Mouse (Mus musculus) liver, embryonic 14.5 days (tissue): ENCODE results near the gene Cd300e. TPM values are rescaled to one million over a fixed set of nuclear protein-coding genes. Genes with fewer than 3 reads are reported as not detected.

ENCODE experiments used
- ATAC-seq: fragments of 200-750 bp; cut with Nextera tagmentation; 2 replicates; pipeline ENCODE4 v1.8.0; 2017; ENCODE audit warnings: moderate number of reproducible peaks, mild to moderate bottlenecking, moderate library complexity; ENCODE audit not compliant: insufficient read depth
- DNase-seq, 3 experiments: peaks; one replicate each; pipeline ENCODE4 v3.0.0-alpha.2; 2012 to 2013; ENCODE audit warnings: low read depth in 3 of 3, low spot score in 3 of 3
- H3K27ac ChIP-seq: fragments of 300-500 bp; sonication (generic); 2 replicates; pipeline ENCODE4 v1.5.1; 2014; ENCODE audit warnings: moderate library complexity, mild to moderate bottlenecking, control low read depth, inconsistent platforms
- H3K27me3 ChIP-seq: fragments of 300-500 bp; sonication (generic); 2 replicates; pipeline ENCODE4 v1.6.1; 2014; ENCODE audit warnings: mild to moderate bottlenecking, low read length, moderate library complexity; ENCODE audit not compliant: control insufficient read depth, insufficient read depth
- H3K36me3 ChIP-seq: fragments of 300-500 bp; sonication (generic); replicated peaks from 2 replicates; pipeline ENCODE4 v1.6.1; 2014; ENCODE audit warnings: low read depth; ENCODE audit not compliant: control insufficient read depth, insufficient read depth
- H3K4me1 ChIP-seq, 2 experiments: fragments of 200-500 bp in 1 of 2; fragments of 300-500 bp in 1 of 2; sonication (generic) in 1 of 2; replicated peaks; 2 replicates each; pipeline ENCODE4 v1.6.1; 2012 to 2014; ENCODE audit warnings: antibody characterized with exemption in 1 of 2, inconsistent platforms in 1 of 2, low read length in 1 of 2; ENCODE audit not compliant: control insufficient read depth in 2 of 2, insufficient read depth in 2 of 2
- H3K4me2 ChIP-seq: fragments of 300-500 bp; sonication (generic); 2 replicates; pipeline ENCODE4 v1.6.1; 2014; ENCODE audit warnings: low read depth, mild to moderate bottlenecking, control low read depth, moderate library complexity
- H3K4me3 ChIP-seq, 2 experiments: fragments of 200-500 bp in 1 of 2; fragments of 300-500 bp in 1 of 2; sonication (generic) in 1 of 2; 2 replicates each; pipeline ENCODE4 v1.5.1; 2012 to 2014; ENCODE audit warnings: low read depth in 2 of 2, low read length in 2 of 2, mild to moderate bottlenecking in 2 of 2, control low read depth in 1 of 2, inconsistent platforms in 1 of 2, moderate library complexity in 1 of 2; ENCODE audit not compliant: insufficient read depth in 1 of 2
- H3K9ac ChIP-seq: fragments of 300-500 bp; sonication (generic); replicated peaks from 2 replicates; pipeline ENCODE4 v1.6.1; 2014; ENCODE audit warnings: mild to moderate bottlenecking, control low read depth, moderate library complexity
- H3K9me3 ChIP-seq: fragments of 300-500 bp; sonication (generic); 2 replicates; pipeline ENCODE4 v1.6.1; 2016; ENCODE audit warnings: low read length, mixed read lengths; ENCODE audit not compliant: control insufficient read depth
- CTCF ChIP-seq: IDR thresholded peaks from 2 replicates; pipeline ENCODE4 v1.5.1; 2016; ENCODE audit warnings: antibody characterized with exemption, low read depth, control low read depth
- EP300 ChIP-seq: IDR thresholded peaks from 2 replicates; pipeline ENCODE4 v1.6.1; 2016; ENCODE audit warnings: antibody characterized with exemption, low read depth
- WGBS: fragments of 180-500 bp; shearing (Covaris S2); extraction: QIAGEN DNeasy Blood & Tissue Kit; methylation state at CpG from one replicate; pipeline ENCODE4 v1.1.7; 2014; ENCODE audit not compliant: insufficient replicate concordance; 5-methylcytosine and 5-hydroxymethylcytosine counted together
- polyA plus RNA-seq, 2 experiments: library from polyadenylated mRNA; depleted of rRNA in 1 of 2; stranded (reverse) in 1 of 2; unstranded in 1 of 2; fragments of >200 nt; fragmentation: Nextera tagmentation in 1 of 2; extraction: Ambion mirVana in 1 of 2; gene quantifications; 2 replicates each; pipeline versions ENCODE4 v1.2.1 to v1.2.3; 2012 to 2014

The Cd300e gene
- polyA plus RNA-seq, 2 experiments: 0.22 to 0.56 TPM

DNA sequence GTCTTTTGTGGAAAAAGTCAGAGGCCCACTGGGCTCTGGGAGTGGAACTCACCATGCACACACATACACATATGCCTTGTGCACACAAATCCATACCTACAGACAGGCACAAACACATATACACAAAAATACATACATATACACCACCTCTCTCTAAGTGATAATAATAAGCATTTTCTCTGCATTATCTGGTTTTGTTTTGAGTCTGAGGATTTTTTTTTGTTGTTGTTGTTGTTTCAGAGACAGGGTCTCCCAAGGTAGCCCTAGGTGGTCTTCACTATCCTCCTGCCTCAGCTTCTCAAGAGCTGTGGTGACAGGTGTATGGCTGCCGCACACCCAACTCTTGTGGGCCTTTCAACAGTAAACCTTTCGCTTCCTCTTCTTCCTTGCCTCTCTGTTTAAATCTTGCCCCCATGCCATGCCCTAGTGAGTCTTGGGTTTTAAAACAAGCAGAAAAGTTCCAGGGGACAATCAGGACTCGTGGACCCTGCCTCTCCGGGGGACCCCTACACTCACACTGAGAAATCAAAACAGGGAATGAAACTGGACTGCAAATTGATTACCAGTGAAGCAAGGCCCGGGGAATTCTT, 38.1 kb upstream of the Cd300e start:
- WGBS: 53% methylated on average over 5 of the region's 5 CpGs
- Histone ChIP-seq H3K9ac (no peak overlapping the region), H3K4me3 (no peak overlapping the region), H3K4me1 (no peaks in the 10 kb centered on the region), H3K4me2 (no peak overlapping the region), H3K9me3 (no peaks in the 10 kb centered on the region), H3K27me3 (no peaks in the 10 kb centered on the region), H3K36me3 (no peaks in the 10 kb centered on the region), H3K27ac (no peak overlapping the region)
- TF ChIP-seq EP300: no peak
- TF ChIP-seq CTCF: no peak
- ATAC-seq: no peak
- DNase-seq: no peak

DNA sequence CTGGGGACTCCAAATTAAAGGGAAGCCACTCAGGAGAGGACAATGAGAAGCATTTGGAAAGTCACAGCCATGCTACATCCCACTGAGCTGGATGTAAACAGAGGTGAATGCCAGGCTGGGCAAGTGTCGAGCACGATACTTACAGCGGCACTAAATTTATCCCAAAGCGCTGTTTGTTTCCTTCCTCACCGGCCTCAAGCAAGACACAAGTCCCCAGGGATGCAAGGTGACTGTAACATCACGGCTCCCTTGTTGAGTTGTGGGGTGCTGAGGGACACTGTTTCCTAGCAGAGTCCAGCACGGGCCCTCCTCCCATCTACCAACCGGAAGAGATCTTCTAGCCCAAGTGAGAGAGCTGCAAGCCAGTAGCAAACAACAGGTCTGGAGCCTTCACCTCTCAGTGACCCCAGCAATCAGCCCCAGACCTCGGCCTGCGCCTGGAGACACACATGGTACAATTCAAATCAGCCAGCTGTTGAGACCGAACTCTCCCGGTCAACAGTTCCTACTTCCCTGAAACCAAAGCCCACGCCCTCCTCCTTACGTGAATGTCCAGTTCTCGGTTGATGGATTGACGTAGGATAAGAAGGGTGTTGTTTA, 37.4 kb upstream of the Cd300e start:
- no peak for ATAC-seq
- Histone ChIP-seq H3K4me1 (no peaks in the 10 kb centered on the region), H3K27me3 (no peaks in the 10 kb centered on the region), H3K4me2 (no peak overlapping the region), H3K36me3 (no peaks in the 10 kb centered on the region), H3K9ac (no peak overlapping the region), H3K9me3 (no peaks in the 10 kb centered on the region), H3K27ac (no peak overlapping the region), H3K4me3 (no peak overlapping the region)
- no peak for TF ChIP-seq CTCF
- TF ChIP-seq EP300: no peak
- WGBS: 63% methylated on average over 16 of the region's 16 CpGs
- DNase-seq: no peak

DNA sequence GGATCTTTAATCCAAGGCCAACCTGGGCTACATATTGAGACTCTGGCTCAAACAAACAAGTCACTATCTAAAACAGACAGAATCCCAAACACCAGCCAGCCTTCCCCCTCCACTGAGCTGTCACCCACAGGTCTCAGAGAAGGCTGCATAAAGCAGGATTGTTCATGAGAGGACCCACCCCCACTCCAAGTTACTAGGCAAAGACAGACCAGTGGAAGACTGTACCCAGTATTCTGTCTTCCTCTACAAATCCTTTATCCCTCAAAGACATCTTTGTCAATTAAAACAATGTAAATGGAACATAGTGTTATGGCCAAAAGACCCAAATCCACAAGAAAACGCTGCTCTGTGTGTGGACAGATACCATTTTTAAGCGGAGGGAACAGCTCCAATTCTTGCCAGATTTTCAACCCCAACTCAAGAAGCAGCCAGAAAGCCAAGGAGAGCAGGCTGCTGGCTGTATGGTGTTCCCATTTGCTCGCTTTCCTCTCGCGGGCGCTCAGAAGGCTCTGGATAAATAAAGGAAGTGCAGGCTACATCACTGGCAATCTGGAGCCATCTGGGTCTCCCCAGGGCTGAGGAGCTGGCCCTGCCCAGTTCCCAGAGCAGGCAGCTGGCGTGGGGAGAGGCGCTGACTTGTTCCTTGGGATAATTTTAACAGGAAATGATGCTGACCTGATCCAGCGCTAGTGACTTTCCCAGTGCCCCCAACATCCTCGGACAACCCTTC, 36.4 kb upstream of the Cd300e start:
- ATAC-seq: no peak
- Histone ChIP-seq H3K4me1 (no peaks in the 10 kb centered on the region), H3K36me3 (no peaks in the 10 kb centered on the region), H3K9me3 (no peaks in the 10 kb centered on the region), H3K4me2 (no peak overlapping the region), H3K27ac (no peak overlapping the region), H3K4me3 (no peak overlapping the region), H3K9ac (no peak overlapping the region), H3K27me3 (no peaks in the 10 kb centered on the region)
- 43% methylated on average over 10 of the region's 10 CpGs for WGBS
- DNase-seq: no peak
- TF ChIP-seq CTCF (no peak), EP300 (no peak)

DNA sequence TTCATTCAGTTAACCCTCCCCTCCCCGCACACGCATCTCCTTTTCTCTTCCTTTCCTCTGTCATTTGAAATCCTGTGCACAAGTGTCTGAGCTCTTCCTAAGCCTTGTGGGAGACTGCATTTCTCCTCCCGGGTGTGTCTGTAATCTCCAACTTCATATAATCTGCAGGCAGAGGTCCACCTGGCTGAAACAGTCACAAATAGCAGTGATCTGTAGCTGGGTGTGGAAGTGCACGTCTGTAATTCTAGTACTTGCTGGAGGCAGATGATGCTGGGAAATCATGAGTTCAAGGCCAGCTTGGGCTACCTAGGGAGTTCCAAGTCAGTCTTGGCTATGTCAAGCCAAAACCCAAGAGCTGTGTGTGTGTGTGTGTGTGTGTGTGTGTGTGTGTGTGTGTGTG, 30.2 kb upstream of the Cd300e start:
- no peak for ATAC-seq
- no peak overlapping the region for H3K27ac ChIP-seq
- H3K4me1 ChIP-seq: no peaks in the 10 kb centered on the region
- WGBS: 19% methylated on average over 4 of the region's 4 CpGs
- no peak overlapping the region for H3K9ac ChIP-seq
- H3K27me3 ChIP-seq: peaks cover 11% of the 10 kb centered on the region
- H3K4me3 ChIP-seq: no peak overlapping the region
- no peak for TF ChIP-seq CTCF
- no peak for TF ChIP-seq EP300
- H3K9me3 ChIP-seq: no peaks in the 10 kb centered on the region
- H3K4me2 ChIP-seq: no peak overlapping the region
- DNase-seq: no peak
- H3K36me3 ChIP-seq: no peaks in the 10 kb centered on the region

DNA sequence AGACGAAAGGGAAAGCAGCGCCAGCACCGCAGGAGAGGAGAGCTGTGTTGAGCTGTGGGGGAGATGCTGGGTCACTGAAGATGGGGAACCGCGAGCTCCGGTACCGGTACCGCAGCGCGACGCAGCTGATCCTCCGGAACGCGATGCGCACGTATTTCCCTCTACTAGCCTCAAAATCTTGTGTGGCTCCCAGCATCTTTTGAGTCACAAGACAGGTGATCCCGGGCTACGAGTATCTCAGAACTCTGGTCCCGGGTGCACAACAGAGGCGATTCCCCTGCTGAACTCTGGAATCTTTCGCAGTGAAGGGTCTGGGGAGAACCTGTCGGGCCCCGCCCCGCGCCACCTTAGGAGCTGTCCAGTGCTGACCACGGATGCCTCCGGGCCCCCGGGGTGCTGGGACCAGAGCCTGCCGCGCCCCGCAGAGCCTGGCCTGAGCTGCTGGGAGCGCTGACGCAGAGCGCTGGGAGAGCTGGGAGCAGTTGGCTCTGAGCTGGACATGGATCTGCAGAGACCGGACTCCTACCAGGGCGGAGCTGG, 29.5 kb upstream of the Cd300e start, which contains the start of gene Rab37:
Gene Rab37 (plus strand): TSS at position 70 of the 540 bp plus-strand sequence.
- 5% methylated on average over 36 of the region's 36 CpGs for WGBS
- ATAC-seq (no peak), DNase-seq (no peak)
- Histone ChIP-seq H3K36me3 (no peaks in the 10 kb centered on the region), H3K27ac (no peak within 1 kb of the TSS), H3K4me3 (no peak within 1 kb of the TSS), H3K4me2 (no peak within 1 kb of the TSS), H3K27me3 (peaks cover 11% of the 10 kb centered on the region), H3K9ac (no peak within 1 kb of the TSS), H3K4me1 (no peaks in the 10 kb centered on the region), H3K9me3 (no peaks in the 10 kb centered on the region)
- TF ChIP-seq CTCF: no peak
